Mouse (Mus musculus) CD4-positive, CD25-positive, alpha-beta regulatory T cell, adult 4 months (primary cell): ENCODE measurements around the gene Plg. TPM values are rescaled to one million over a fixed set of nuclear protein-coding genes. Genes with fewer than 3 reads are reported as not detected.

Source experiments
- ATAC-seq: one replicate; pipeline ENCODE4 v1.8.0; 2017
- polyA plus RNA-seq, 2 experiments: library from polyadenylated mRNA; unstranded; fragments of 100-300 nt; shearing (Covaris generic); gene quantifications; one replicate each; pipeline ENCODE4 v1.2.1; 2017

Plg gene
- polyA plus RNA-seq, 2 experiments from 2014 or later, result not detected

GRCm38 (mm10) chr17:12387781-12388180 lies 9.4 kb downstream of the Plg start:
- ATAC-seq, result no peak

- ATAC-seq, result no peak
These were observed 9.8 kb downstream of the Plg start for GRCm38 (mm10) chr17:12388239-12388638.

- ATAC-seq, result no peak
These were observed 17.8 kb downstream of the Plg start for GRCm38 (mm10) chr17:12396163-12396677.

GRCm38 (mm10) chr17:12403420-12403819 lies 25.0 kb downstream of the Plg start:
- no peak for ATAC-seq

GRCm38 (mm10) chr17:12409346-12409944 lies 31.0 kb downstream of the Plg start:
- no peak for ATAC-seq

GRCm38 (mm10) chr17:12412181-12412890 lies 33.9 kb downstream of the Plg start:
- ATAC-seq, result no peak

GRCm38 (mm10) chr17:12412891-12413237 lies 34.5 kb downstream of the Plg start:
- no peak for ATAC-seq

- ATAC-seq, result no peak
These were observed 36.8 kb downstream of the Plg start for GRCm38 (mm10) chr17:12415031-12415735.

GRCm38 (mm10) chr17:12415741-12416140 lies 37.3 kb downstream of the Plg start:
- no peak for ATAC-seq

GRCm38 (mm10) chr17:12416250-12416895 lies 38.0 kb downstream of the Plg start:
- peak; percentile 56 for ATAC-seq

- ATAC-seq, result no peak
These were observed 41.2 kb downstream of the Plg start for GRCm38 (mm10) chr17:12419491-12420079.

- no peak for ATAC-seq
These were observed 42.6 kb downstream of the Plg start for GRCm38 (mm10) chr17:12420886-12421574.

- no peak for ATAC-seq
These were observed 43.7 kb downstream of the Plg start for GRCm38 (mm10) chr17:12422143-12422542.

GRCm38 (mm10) chr17:12427156-12427555 lies 48.7 kb downstream of the Plg start:
- no peak for ATAC-seq

- ATAC-seq, result no peak
These were observed 50.0 kb downstream of the Plg start for GRCm38 (mm10) chr17:12428369-12428768.

- ATAC-seq, result no peak
These were observed 53.3 kb downstream of the Plg start for GRCm38 (mm10) chr17:12431707-12432106.

GRCm38 (mm10) chr17:12437771-12438170 lies 59.4 kb downstream of the Plg start:
- no peak for ATAC-seq

GRCm38 (mm10) chr17:12444561-12444960 lies 66.2 kb downstream of the Plg start:
- no peak for ATAC-seq

- ATAC-seq, result no peak
These were observed 72.8 kb downstream of the Plg start for GRCm38 (mm10) chr17:12451234-12451633.

GRCm38 (mm10) chr17:12452862-12453531 lies 74.6 kb downstream of the Plg start:
- no peak for ATAC-seq

GRCm38 (mm10) chr17:12453691-12454090 lies 75.3 kb downstream of the Plg start:
- ATAC-seq, result no peak
